Mouse (Mus musculus) liver, embryonic 15.5 days (tissue): ENCODE data around the gene Nckap5. TPM values are rescaled to one million over a fixed set of nuclear protein-coding genes. Genes with fewer than 3 reads are reported as not detected.
A peak's percentile ranks its signal among the peaks of the same experiment; 100 is the strongest.

Experiments
- ATAC-seq: fragments of 200-750 bp; cut with Nextera tagmentation; 2 replicates; pipeline ENCODE4 v1.8.0; 2017; ENCODE audit warnings: moderate number of reproducible peaks, mild to moderate bottlenecking, moderate library complexity; ENCODE audit not compliant: insufficient read depth
- H3K27ac ChIP-seq: fragments of 300-500 bp; sonication (generic); replicated peaks from 2 replicates; pipeline ENCODE4 v1.5.1; 2015; ENCODE audit warnings: mild to moderate bottlenecking, inconsistent platforms
- H3K27me3 ChIP-seq: fragments of 300-500 bp; sonication (generic); 2 replicates; pipeline ENCODE4 v1.6.1; 2015; ENCODE audit warnings: mild to moderate bottlenecking, inconsistent platforms
- H3K36me3 ChIP-seq: fragments of 300-500 bp; sonication (generic); replicated peaks from 2 replicates; pipeline ENCODE4 v1.6.1; 2015; ENCODE audit warnings: moderate library complexity, mild to moderate bottlenecking, inconsistent platforms
- H3K4me1 ChIP-seq: fragments of 300-500 bp; sonication (generic); replicated peaks from 2 replicates; pipeline ENCODE4 v1.6.1; 2015; ENCODE audit warnings: inconsistent platforms
- H3K4me2 ChIP-seq: fragments of 300-500 bp; sonication (generic); 2 replicates; pipeline ENCODE4 v1.6.1; 2015; ENCODE audit warnings: moderate library complexity, mild to moderate bottlenecking, inconsistent platforms
- H3K4me3 ChIP-seq: fragments of 300-500 bp; sonication (generic); replicated peaks from 2 replicates; pipeline ENCODE4 v1.5.1; 2015; ENCODE audit warnings: mild to moderate bottlenecking, inconsistent platforms
- H3K9ac ChIP-seq: fragments of 300-500 bp; sonication (generic); 2 replicates; pipeline ENCODE4 v1.6.1; 2015; ENCODE audit warnings: moderate library complexity, mild to moderate bottlenecking, inconsistent platforms
- H3K9me3 ChIP-seq: fragments of 300-500 bp; sonication (generic); replicated peaks from 2 replicates; pipeline ENCODE4 v1.6.1; 2016; ENCODE audit warnings: inconsistent platforms
- WGBS: fragments of 180-500 bp; shearing (Covaris S2); methylation state at CpG from one replicate; pipeline ENCODE4 v1.1.7; 2015; ENCODE audit warnings: mixed read lengths; ENCODE audit not compliant: insufficient replicate concordance; 5-methylcytosine and 5-hydroxymethylcytosine counted together
- polyA plus RNA-seq: library from polyadenylated mRNA; unstranded; fragments of >200 nt; fragmentation: Nextera tagmentation; extraction: Ambion mirVana; gene quantifications from 2 replicates; pipeline ENCODE4 v1.2.1, GENCODE M21; 2015

Nckap5 gene
- polyA plus RNA-seq, 1 experiment from 2014 or later: 0.99 TPM

GRCm38 (mm10) chr1:126670507-126670906 is 160.1 kb downstream of the Nckap5 start:
- Histone ChIP-seq H3K4me3 (no peak overlapping the region), H3K4me2 (no peak overlapping the region), H3K27ac (no peak overlapping the region), H3K4me1 (no peaks in the 10 kb centered on the region), H3K9me3 (no peaks in the 10 kb centered on the region), H3K36me3 (no peaks in the 10 kb centered on the region), H3K27me3 (no peaks in the 10 kb centered on the region), H3K9ac (no peak overlapping the region)
- 79% methylated on average over 3 of the region's 3 CpGs for WGBS
- ATAC-seq: no peak

DNA sequence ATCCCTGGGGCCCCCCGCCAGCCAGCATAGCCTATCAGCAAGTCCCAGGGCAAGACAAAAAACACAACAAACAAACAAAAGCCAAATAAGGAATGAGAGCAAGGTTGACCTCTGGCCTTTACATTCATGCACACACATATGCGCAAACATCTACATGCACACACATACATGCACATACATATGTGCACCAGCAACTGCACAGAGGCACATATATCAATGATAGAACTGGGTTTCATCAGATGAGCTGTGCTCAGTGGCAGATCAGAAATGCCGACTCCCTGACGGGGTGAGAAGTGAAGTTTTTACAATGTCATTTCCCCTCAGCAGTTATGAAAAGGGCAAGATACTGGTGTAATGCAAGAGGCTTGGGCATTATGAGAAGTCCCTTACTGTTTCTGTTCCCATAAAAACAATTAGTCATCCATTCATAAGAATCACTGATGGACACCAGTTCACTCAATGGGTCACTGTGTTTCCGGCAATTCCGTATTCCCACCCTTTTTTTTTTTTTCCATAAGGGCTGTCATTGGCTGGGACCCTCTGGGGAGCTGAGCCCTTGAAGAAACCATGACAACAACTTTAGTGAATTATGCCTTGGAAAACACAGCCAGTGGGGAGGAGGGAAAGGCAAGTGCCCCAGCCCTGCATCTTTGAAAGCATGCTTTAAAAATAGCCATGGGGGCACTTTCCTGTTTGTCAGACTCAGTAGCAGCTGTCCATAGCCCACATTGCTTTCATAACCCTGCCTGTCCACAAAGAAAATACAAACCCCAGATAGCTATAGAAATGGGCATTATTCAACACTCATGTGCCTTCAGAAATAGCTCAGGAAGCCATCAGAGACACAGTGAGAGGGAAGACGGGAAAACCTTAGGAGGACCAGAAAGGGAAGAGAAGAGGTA is 170.2 kb downstream of the Nckap5 start:
- no peaks in the 10 kb centered on the region for H3K4me1 ChIP-seq
- WGBS: 65% methylated on average over 7 of the region's 7 CpGs

GRCm38 (mm10) chr1:126658731-126659130 is 171.9 kb downstream of the Nckap5 start:
- no peaks in the 10 kb centered on the region for H3K9me3 ChIP-seq
- no peaks in the 10 kb centered on the region for H3K27me3 ChIP-seq
- no peak overlapping the region for H3K4me3 ChIP-seq
- H3K9ac ChIP-seq: no peak overlapping the region
- no peak overlapping the region for H3K4me2 ChIP-seq
- no peaks in the 10 kb centered on the region for H3K36me3 ChIP-seq
- 69% methylated on average over 11 of the region's 11 CpGs for WGBS
- no peaks in the 10 kb centered on the region for H3K4me1 ChIP-seq
- no peak overlapping the region for H3K27ac ChIP-seq
- ATAC-seq: no peak

More for the DNA sequence above, 170.2 kb downstream of the Nckap5 start:
- no peak overlapping the region for H3K4me3 ChIP-seq
- no peak overlapping the region for H3K4me2 ChIP-seq
- no peak overlapping the region for H3K9ac ChIP-seq
- no peaks in the 10 kb centered on the region for H3K36me3 ChIP-seq
- no peak for ATAC-seq
- no peak overlapping the region for H3K27ac ChIP-seq
- no peaks in the 10 kb centered on the region for H3K27me3 ChIP-seq
- no peaks in the 10 kb centered on the region for H3K9me3 ChIP-seq

GRCm38 (mm10) chr1:126656246-126656645 is 174.4 kb downstream of the Nckap5 start:
- WGBS: 58% methylated on average over 2 of the region's 2 CpGs
- Histone ChIP-seq H3K4me3 (no peak overlapping the region), H3K9me3 (no peaks in the 10 kb centered on the region), H3K4me2 (no peak overlapping the region), H3K9ac (no peak overlapping the region), H3K27ac (no peak overlapping the region), H3K36me3 (no peaks in the 10 kb centered on the region), H3K27me3 (no peaks in the 10 kb centered on the region), H3K4me1 (peaks cover 12% of the 10 kb centered on the region)
- no peak for ATAC-seq

DNA sequence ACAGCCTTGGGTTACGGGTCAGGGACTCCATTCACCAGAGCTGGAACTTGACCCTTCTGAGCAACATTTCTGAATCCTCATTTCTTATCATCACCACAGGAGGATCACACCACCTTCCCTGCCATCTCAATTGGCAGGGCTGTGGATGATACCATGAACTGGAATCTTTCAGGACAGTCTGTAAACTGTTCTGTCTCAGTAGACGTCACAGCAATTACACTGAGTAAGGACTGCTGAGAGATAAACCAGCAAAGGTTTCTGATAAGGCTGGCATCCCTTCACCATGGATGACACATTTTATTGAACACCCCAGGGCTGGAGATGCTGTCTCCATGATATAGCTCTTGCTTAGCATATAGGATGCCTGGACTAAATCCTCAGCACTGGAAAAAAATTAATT is 178.5 kb downstream of the Nckap5 start:
- H3K9ac ChIP-seq: no peak overlapping the region
- H3K4me3 ChIP-seq: no peak overlapping the region
- no peak overlapping the region; the same call in 1 of the 2 replicates for H3K27ac ChIP-seq
- H3K36me3 ChIP-seq: no peaks in the 10 kb centered on the region
- WGBS: 47% methylated on average over 2 of the region's 2 CpGs
- no peaks in the 10 kb centered on the region for H3K27me3 ChIP-seq
- H3K4me2 ChIP-seq: no peak overlapping the region
- no peaks in the 10 kb centered on the region for H3K9me3 ChIP-seq
- peaks cover 28% of the 10 kb centered on the region for H3K4me1 ChIP-seq
- peak; percentile 66 for ATAC-seq

DNA sequence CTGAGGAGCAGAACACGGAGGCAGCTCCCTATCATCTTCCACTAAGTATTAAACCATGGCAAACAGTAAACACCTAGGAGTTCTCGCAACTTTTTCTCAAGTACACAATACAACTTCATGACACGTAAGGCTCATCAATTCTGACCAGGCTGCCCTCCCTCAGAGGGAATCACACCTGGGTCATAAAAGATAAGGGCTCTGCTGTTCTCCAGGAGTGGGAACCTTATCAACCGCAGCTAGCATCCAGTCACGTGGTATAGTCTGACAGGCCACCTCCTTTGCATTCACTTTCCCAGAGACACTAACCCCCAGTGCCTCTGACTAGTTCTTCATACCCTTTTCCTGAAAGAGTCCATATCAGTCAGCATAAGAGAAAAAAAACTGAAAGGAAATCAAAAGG is 179.8 kb downstream of the Nckap5 start:
- no peak overlapping the region for H3K4me3 ChIP-seq
- no peaks in the 10 kb centered on the region for H3K36me3 ChIP-seq
- H3K9me3 ChIP-seq: no peaks in the 10 kb centered on the region
- no peak overlapping the region for H3K9ac ChIP-seq
- H3K4me2 ChIP-seq: peak overlapping the region; percentile 44
- WGBS: 21% methylated on average over 5 of the region's 5 CpGs
- H3K27me3 ChIP-seq: no peaks in the 10 kb centered on the region
- H3K27ac ChIP-seq: 0 out of 2 replicates have a peak overlapping the region, but pooled peaks have one; percentile 46
- ATAC-seq: peak; percentile 87
- H3K4me1 ChIP-seq: peaks cover 28% of the 10 kb centered on the region

DNA sequence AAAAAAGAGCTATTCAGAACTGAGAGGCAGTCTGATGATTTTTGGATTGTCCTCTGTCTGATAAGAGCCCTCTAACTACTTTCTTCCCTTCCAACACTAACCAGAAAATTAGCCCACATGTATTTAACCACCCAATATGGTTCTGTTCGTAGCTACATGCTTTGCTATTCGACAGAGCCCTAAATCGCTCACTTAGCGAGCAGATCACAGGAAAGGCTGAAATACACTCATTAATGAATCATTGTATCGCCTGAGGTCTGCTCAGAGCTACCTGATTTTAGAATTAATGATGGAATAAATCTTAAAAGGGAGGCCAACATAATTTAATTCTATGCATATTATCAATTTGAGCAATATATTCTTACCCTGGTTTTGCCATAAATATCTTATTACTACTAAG is 187.8 kb downstream of the Nckap5 start:
- no peaks in the 10 kb centered on the region for H3K27me3 ChIP-seq
- H3K9me3 ChIP-seq: no peaks in the 10 kb centered on the region
- no peak for ATAC-seq
- H3K4me3 ChIP-seq: no peak overlapping the region
- H3K4me1 ChIP-seq: no peaks in the 10 kb centered on the region
- H3K9ac ChIP-seq: no peak overlapping the region
- H3K36me3 ChIP-seq: no peaks in the 10 kb centered on the region
- no peak overlapping the region for H3K4me2 ChIP-seq
- 58% methylated on average over 5 of the region's 5 CpGs for WGBS
- no peak overlapping the region for H3K27ac ChIP-seq

DNA sequence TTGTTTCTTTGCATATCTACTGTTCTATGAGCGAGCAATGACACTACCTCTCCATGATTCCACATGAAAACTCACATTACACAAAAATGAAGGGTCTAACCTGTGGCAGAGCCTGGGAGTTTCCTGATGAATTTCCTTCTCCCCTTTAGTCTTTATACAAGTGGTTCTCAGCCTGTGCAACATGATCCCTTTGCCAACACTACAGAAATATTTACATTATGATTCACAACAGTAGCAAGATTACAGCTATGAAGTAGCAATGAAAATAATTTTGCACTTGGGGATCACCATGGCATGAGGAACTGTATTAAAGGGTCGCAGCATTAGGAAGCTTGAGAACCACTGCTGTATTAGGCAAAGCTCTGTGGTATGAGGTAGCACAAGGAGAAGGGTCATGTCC is 191.1 kb downstream of the Nckap5 start:
- H3K4me1 ChIP-seq: no peaks in the 10 kb centered on the region
- no peak overlapping the region for H3K27ac ChIP-seq
- no peak for ATAC-seq
- no peaks in the 10 kb centered on the region for H3K36me3 ChIP-seq
- no peaks in the 10 kb centered on the region for H3K27me3 ChIP-seq
- 54% methylated on average over 2 of the region's 2 CpGs for whole genome bisulfite sequencing
- H3K9me3 ChIP-seq: no peaks in the 10 kb centered on the region
- H3K4me2 ChIP-seq: no peak overlapping the region
- no peak overlapping the region for H3K9ac ChIP-seq
- no peak overlapping the region for H3K4me3 ChIP-seq

- Histone ChIP-seq H3K36me3 (no peaks in the 10 kb centered on the region), H3K27ac (no peak overlapping the region), H3K9me3 (no peaks in the 10 kb centered on the region), H3K4me2 (no peak overlapping the region), H3K27me3 (no peaks in the 10 kb centered on the region), H3K9ac (no peak overlapping the region), H3K4me3 (no peak overlapping the region), H3K4me1 (no peaks in the 10 kb centered on the region)
- ATAC-seq: no peak
- 55% methylated on average over 1 of the region's 1 CpGs for WGBS
Measured at GRCm38 (mm10) chr1:126637515-126637914, 193.1 kb downstream of the Nckap5 start.

GRCm38 (mm10) chr1:126626206-126626605 is 204.4 kb downstream of the Nckap5 start:
- no peak for ATAC-seq
- WGBS: 44% methylated on average over 3 of the region's 3 CpGs
- H3K9ac ChIP-seq: no peak overlapping the region
- H3K27me3 ChIP-seq: no peaks in the 10 kb centered on the region
- no peaks in the 10 kb centered on the region for H3K4me1 ChIP-seq
- H3K4me2 ChIP-seq: no peak overlapping the region
- H3K9me3 ChIP-seq: no peaks in the 10 kb centered on the region
- no peak overlapping the region for H3K4me3 ChIP-seq
- H3K27ac ChIP-seq: no peak overlapping the region
- no peaks in the 10 kb centered on the region for H3K36me3 ChIP-seq

DNA sequence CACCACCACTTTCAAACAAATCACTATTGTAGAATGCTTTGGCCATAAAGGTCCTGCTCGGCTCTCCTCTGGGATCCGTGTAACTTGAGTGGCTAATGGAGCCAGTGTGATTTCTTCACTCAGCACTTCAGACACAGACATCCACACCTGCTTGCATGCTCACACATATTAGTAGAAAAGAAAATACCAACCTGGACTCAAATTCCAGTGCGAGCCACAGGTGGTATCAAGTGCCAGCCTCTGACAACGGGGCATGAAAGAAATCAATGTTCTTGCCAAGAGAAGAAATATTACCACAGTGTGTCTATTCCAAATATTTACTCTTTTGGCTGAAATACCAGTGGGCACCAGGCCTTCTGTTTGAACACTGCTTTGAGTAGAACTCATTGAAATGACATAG is 208.6 kb downstream of the Nckap5 start:
- no peaks in the 10 kb centered on the region for H3K9me3 ChIP-seq
- H3K9ac ChIP-seq: no peak overlapping the region
- H3K36me3 ChIP-seq: no peaks in the 10 kb centered on the region
- no peaks in the 10 kb centered on the region for H3K4me1 ChIP-seq
- no peak overlapping the region for H3K27ac ChIP-seq
- ATAC-seq: no peak
- H3K4me2 ChIP-seq: no peak overlapping the region
- no peak overlapping the region for H3K4me3 ChIP-seq
- WGBS: 55% methylated on average over 4 of the region's 4 CpGs
- no peaks in the 10 kb centered on the region for H3K27me3 ChIP-seq
